Mouse (Mus musculus) mouse embryonic stem cell (cell line): ENCODE data around the gene Pias4.

Experiments
- in situ Hi-C, 2 experiments: fragments of 300-500 bp; cut with MboI; formaldehyde crosslinking; loops; 1 replicate in 1 of 2; 3 replicates in 1 of 2; pipeline ENCODE4 v1.14.3; 2019 to 2020; ENCODE audit warnings: low sequenced_read_pairs in 2 of 2, low pct_unique_long_range_greater_than_20kb in 1 of 2, mixed read lengths in 1 of 2; ENCODE audit not compliant: unreplicated experiment in 1 of 2

Pias4 gene

GRCm38 (mm10) chr10:81122889-81123288, 44.8 kb downstream of the Pias4 start:
- in situ Hi-C loops: no loop called here

GRCm38 (mm10) chr10:81120650-81121049, 47.1 kb downstream of the Pias4 start:
- in situ Hi-C loops: no loop called here

GRCm38 (mm10) chr10:81119625-81120024, 48.1 kb downstream of the Pias4 start:
- in situ Hi-C loops: no loop called here

GRCm38 (mm10) chr10:81112946-81113345, 54.8 kb downstream of the Pias4 start:
- in situ Hi-C loops: no loop called here

- in situ Hi-C loops: no loop called here
Observed at GRCm38 (mm10) chr10:81106113-81106721, 61.5 kb downstream of the Pias4 start.

GRCm38 (mm10) chr10:81105565-81106112, 62.1 kb downstream of the Pias4 start, which contains the start of gene Map2k2:
Gene Map2k2, plus strand, starts transcription at chr10:81105915.
- in situ Hi-C loops: no loop called here
